Mouse (Mus musculus): ENCODE data around the gene Rrp7a.

- TF ChIP-seq CTCF (conservative IDR thresholded peaks at IDR 0.05; ENCODE audit: low read length) = no peak
- TF ChIP-seq NANOG (IDR thresholded peaks at IDR 0.05; ENCODE audit: borderline replicate concordance, low read length) = no peak
- no peak for TF ChIP-seq POU5F1 (IDR thresholded peaks at IDR 0.05; ENCODE audit: borderline replicate concordance, low read length)
These were observed 22.9 kb upstream of the Rrp7a start for GRCm38 (mm10) chr15:83145541-83145940.

Measured in E14TG2a.4 (cell line).